Mouse (Mus musculus) heart, embryonic 14.5 days (tissue): ENCODE data around the gene Ascl1. TPM values are rescaled to one million over a fixed set of nuclear protein-coding genes. Genes with fewer than 3 reads are reported as not detected.

Source experiments
- ATAC-seq: fragments of 200-750 bp; cut with Nextera tagmentation; 2 replicates; pipeline ENCODE4 v1.8.0; 2017; ENCODE audit warnings: low read depth, moderate TSS enrichment; ENCODE audit not compliant: insufficient number of reproducible peaks, insufficient read depth, low FRiP score
- H3K27ac ChIP-seq, 2 experiments: fragments of 200-500 bp in 1 of 2; fragments of 300-500 bp in 1 of 2; sonication (generic) in 1 of 2; replicated peaks in 1 of 2; 2 replicates each; pipeline ENCODE4 v1.5.1; 2012 to 2014; ENCODE audit warnings: low read depth in 2 of 2, low read length in 2 of 2, control low read depth in 1 of 2, mild to moderate bottlenecking in 1 of 2, mixed read lengths in 1 of 2; ENCODE audit not compliant: control insufficient read depth in 1 of 2, insufficient read depth in 1 of 2
- H3K27me3 ChIP-seq: fragments of 300-500 bp; sonication (generic); 2 replicates; pipeline ENCODE4 v1.6.1; 2014; ENCODE audit warnings: mild to moderate bottlenecking, low read length, control low read depth; ENCODE audit not compliant: control insufficient read depth, insufficient read depth
- H3K36me3 ChIP-seq: fragments of 300-500 bp; sonication (generic); 2 replicates; pipeline ENCODE4 v1.6.1; 2014; ENCODE audit warnings: mild to moderate bottlenecking, control low read depth, low read length, mixed read lengths; ENCODE audit not compliant: control insufficient read depth, insufficient read depth
- H3K4me1 ChIP-seq, 2 experiments: fragments of 200-500 bp in 1 of 2; fragments of 300-500 bp in 1 of 2; sonication (generic) in 1 of 2; 2 replicates each; pipeline ENCODE4 v1.6.1; 2012 to 2014; ENCODE audit warnings: low read length in 2 of 2, control low read depth in 1 of 2, mixed read lengths in 1 of 2; ENCODE audit not compliant: control insufficient read depth in 2 of 2, insufficient read depth in 2 of 2
- H3K4me2 ChIP-seq: fragments of 300-500 bp; sonication (generic); 2 replicates; pipeline ENCODE4 v1.6.1; 2014; ENCODE audit warnings: mild to moderate bottlenecking, low read length
- H3K4me3 ChIP-seq, 2 experiments: fragments of 200-500 bp in 1 of 2; fragments of 300-500 bp in 1 of 2; sonication (generic) in 1 of 2; 2 replicates each; pipeline ENCODE4 v1.5.1; 2012 to 2014; ENCODE audit warnings: low read length in 2 of 2, mild to moderate bottlenecking in 2 of 2, control low read depth in 1 of 2, low read depth in 1 of 2, moderate library complexity in 1 of 2; ENCODE audit not compliant: control insufficient read depth in 1 of 2, insufficient read depth in 1 of 2
- H3K9ac ChIP-seq: fragments of 300-500 bp; sonication (generic); 2 replicates; pipeline ENCODE4 v1.6.1; 2014; ENCODE audit warnings: mild to moderate bottlenecking, low read length
- H3K9me3 ChIP-seq: fragments of 300-500 bp; sonication (generic); 2 replicates; pipeline ENCODE4 v1.6.1; 2016; ENCODE audit warnings: low read length, control low read depth; ENCODE audit not compliant: control insufficient read depth
- WGBS: fragments of 180-500 bp; shearing (Covaris S2); extraction: QIAGEN DNeasy Blood & Tissue Kit; methylation state at CpG from one replicate; pipeline ENCODE4 v1.1.7; 2014; 5-methylcytosine and 5-hydroxymethylcytosine counted together
- polyA plus RNA-seq: library from polyadenylated mRNA; unstranded; fragments of >200 nt; fragmentation: Nextera tagmentation; extraction: Ambion mirVana; gene quantifications from 2 replicates; pipeline ENCODE4 v1.2.1, GENCODE M21; 2014

Gene Ascl1
- polyA plus RNA-seq, 1 experiment from 2014 or later = 0.36 TPM

DNA sequence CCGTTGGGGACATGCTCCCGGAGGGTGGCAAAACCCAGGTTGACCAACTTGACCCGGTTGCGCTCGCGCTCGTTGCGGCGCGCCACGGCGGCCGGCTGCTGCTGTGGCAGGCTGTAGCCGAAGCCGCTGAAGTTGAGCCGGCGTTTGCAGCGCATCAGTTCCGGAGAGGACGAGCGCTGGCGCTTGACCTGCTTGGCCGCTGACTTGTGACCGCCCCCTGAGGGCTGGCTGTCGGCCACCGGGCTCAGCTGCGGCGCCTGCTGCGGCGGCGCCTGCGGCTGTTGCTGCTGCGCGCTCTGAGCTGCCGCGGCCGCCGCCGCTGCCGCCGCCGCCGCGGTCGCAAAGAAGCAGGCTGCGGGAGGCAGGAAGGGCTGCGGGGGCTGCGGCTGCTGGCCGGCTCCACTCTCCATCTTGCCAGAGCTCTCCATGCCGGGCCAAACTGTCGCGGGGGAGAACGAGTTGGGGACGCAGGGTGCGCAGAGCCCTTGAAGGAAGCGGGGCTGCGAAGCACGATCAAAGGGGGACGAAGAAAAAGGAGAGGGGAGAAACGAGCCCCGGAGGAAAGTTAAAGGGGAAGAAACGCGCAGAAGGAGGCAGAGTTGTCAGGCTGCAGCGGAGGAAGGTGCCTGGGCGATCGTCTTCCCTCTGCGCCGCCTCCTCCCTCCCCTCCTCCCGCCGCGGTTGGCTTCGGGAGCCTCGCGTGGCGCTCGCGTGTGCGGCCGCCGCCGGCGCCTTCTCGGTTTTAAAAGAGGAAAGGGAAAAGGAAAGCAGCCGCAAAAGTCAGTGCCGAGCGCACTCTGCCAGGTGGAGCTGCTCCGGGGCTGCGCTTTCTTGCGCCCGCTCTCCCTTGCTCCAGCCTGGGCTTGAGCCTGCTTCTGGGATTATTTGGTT, 554 bp downstream of the Ascl1 start:
- H3K36me3 ChIP-seq = no peaks in the 10 kb centered on the region
- ATAC-seq = peak; percentile 66; the same call in 1 of the 2 replicates
- H3K27me3 ChIP-seq = peaks cover 94% of the 10 kb centered on the region
- no peak overlapping the region for H3K27ac ChIP-seq
- H3K4me1 ChIP-seq = peaks cover 0 to 13% of the 10 kb centered on the region in 2 experiments; a peak in 2 of 4 replicates
- H3K4me2 ChIP-seq = peak overlapping the region; percentile 99
- H3K4me3 ChIP-seq = peak overlapping the region; percentile 59 to 61
- under 1% methylated on average over 72 of the region's 90 CpGs for WGBS
- peak overlapping the region; percentile 50 for H3K9ac ChIP-seq
- no peaks in the 10 kb centered on the region; the same call in 1 of the 2 replicates for H3K9me3 ChIP-seq

DNA sequence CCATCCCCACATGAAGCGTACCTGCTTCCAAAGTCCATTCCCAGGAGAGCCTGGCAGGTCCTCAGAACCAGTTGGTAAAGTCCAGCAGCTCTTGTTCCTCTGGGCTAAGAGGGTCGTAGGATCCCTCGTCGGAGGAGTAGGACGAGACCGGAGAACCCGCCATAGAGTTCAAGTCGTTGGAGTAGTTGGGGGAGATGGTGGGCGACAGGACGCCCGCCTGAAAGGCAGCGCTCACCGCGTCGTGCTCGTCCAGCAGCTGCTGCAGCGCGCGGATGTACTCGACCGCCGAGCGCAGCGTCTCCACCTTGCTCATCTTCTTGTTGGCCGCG, 1.2 kb downstream of the Ascl1 start:
- H3K4me2 ChIP-seq = peak overlapping the region; percentile 99
- H3K27ac ChIP-seq = no peak overlapping the region
- no peaks in the 10 kb centered on the region for H3K36me3 ChIP-seq
- ATAC-seq = no peak
- peaks cover 96% of the 10 kb centered on the region for H3K27me3 ChIP-seq
- H3K9me3 ChIP-seq = no peaks in the 10 kb centered on the region; the same call in 1 of the 2 replicates
- H3K4me3 ChIP-seq = peak overlapping the region; percentile 59 to 61
- H3K9ac ChIP-seq = no peak overlapping the region; the same call in 1 of the 2 replicates
- peaks cover 0 to 13% of the 10 kb centered on the region in 2 experiments; a peak in 2 of 4 replicates for H3K4me1 ChIP-seq
- under 1% methylated on average over 26 of the region's 26 CpGs for WGBS

DNA sequence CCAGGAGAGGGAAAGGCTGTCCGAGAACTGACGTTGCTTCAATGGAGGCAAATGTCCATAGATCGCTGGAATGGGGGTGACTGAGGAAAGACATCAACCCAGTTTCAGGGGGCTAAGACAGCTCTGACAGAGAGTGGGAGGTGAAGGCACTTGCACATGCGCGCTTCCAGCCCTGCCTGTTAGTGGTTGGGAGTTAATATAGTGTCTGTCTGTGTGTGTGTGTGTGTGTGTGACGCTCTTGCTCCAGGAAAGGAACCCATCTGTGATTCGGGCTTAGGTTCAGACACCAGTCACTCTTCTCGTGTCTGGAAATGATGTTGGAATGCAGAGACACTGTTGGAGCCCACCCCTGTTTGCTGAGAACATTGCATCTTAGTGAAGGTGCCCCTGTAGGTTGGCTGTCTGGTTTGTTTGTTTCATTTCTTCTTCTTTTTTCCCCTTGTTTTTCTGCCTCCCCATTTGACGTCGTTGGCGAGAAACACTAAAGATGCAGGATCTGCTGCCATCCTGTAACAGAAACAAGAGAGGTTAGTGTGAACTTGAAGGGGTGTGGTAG, 1.9 kb downstream of the Ascl1 start:
- Histone ChIP-seq H3K27me3 (peaks cover 96% of the 10 kb centered on the region), H3K36me3 (no peaks in the 10 kb centered on the region), H3K27ac (no peak overlapping the region), H3K9me3 (no peaks in the 10 kb centered on the region; the same call in 1 of the 2 replicates), H3K4me3 (no peak overlapping the region), H3K9ac (no peak overlapping the region), H3K4me2 (no peak overlapping the region), H3K4me1 (peaks cover 0 to 13% of the 10 kb centered on the region in 2 experiments; a peak in 2 of 4 replicates)
- ATAC-seq = no peak
- 8% methylated on average over 11 of the region's 11 CpGs for WGBS

DNA sequence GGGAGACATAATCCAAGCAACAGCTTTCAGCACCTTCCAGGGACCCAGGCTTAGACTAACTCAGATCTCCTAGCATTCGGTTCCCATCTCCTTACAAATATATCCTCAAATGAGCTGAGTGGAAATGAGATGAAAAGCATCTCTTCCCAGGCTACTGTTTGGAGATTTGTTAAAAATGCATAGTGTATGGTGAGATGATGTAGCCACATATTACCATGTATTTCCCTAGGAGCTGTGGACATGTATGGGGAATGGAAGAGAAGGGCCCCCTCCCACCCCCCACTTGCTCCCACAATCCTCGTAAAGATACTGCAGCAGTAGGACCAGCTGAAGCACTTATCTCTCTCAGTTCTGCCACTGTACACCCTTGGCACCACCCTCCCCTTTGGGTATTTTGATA, 3.1 kb downstream of the Ascl1 start:
- H3K9me3 ChIP-seq = no peaks in the 10 kb centered on the region
- WGBS = 13% methylated on average over 2 of the region's 2 CpGs
- no peak overlapping the region for H3K27ac ChIP-seq

DNA sequence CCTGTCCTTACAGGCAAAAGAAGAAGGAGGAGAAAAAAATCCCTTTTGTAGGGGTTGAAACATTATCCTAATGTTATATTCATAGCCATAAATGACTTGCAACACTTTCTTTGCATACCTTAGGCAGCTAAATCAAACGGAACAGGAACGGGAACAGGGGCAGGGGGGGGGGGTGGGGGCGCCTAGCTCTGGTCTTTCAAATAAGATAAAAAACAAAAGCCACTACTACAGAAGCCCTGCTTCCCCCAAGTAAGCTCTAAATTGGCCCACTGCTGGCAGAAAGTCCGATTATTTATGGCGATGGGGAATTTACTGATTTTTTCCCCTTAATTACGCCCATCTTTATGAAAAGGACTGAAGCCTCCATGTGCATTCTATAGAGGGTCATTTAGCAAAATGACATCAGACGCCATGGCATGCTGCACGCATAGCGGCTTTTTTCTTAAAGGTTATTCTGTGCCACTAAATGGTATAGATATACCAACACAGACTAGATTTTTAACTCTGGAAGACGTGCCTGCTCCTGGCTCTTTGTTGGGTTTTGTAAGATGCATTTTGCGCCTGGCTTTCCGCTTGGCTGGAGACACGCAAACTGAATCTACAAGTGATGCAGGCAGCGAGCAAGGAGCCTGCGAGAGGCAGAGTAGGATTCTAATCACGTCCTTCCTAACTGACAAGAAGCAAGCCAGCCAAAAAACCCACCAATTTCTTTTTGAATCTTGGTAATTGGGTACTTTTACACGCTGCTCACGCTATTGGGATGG, 4.0 kb downstream of the Ascl1 start:
- Histone ChIP-seq H3K9ac (no peak overlapping the region), H3K27ac (no peak overlapping the region), H3K4me3 (no peak overlapping the region), H3K4me2 (no peak overlapping the region), H3K36me3 (no peaks in the 10 kb centered on the region), H3K4me1 (peaks cover 5 to 19% of the 10 kb centered on the region in 2 experiments), H3K27me3 (peaks cover 98% of the 10 kb centered on the region), H3K9me3 (no peaks in the 10 kb centered on the region)
- no peak for ATAC-seq
- WGBS = 8% methylated on average over 18 of the region's 18 CpGs

More for the DNA sequence above, 3.1 kb downstream of the Ascl1 start:
- ATAC-seq = no peak
- H3K36me3 ChIP-seq = no peaks in the 10 kb centered on the region
- H3K9ac ChIP-seq = no peak overlapping the region
- H3K4me2 ChIP-seq = no peak overlapping the region
- H3K4me1 ChIP-seq = peaks cover 5 to 22% of the 10 kb centered on the region in 2 experiments
- peaks cover 98% of the 10 kb centered on the region for H3K27me3 ChIP-seq
- no peak overlapping the region for H3K4me3 ChIP-seq

DNA sequence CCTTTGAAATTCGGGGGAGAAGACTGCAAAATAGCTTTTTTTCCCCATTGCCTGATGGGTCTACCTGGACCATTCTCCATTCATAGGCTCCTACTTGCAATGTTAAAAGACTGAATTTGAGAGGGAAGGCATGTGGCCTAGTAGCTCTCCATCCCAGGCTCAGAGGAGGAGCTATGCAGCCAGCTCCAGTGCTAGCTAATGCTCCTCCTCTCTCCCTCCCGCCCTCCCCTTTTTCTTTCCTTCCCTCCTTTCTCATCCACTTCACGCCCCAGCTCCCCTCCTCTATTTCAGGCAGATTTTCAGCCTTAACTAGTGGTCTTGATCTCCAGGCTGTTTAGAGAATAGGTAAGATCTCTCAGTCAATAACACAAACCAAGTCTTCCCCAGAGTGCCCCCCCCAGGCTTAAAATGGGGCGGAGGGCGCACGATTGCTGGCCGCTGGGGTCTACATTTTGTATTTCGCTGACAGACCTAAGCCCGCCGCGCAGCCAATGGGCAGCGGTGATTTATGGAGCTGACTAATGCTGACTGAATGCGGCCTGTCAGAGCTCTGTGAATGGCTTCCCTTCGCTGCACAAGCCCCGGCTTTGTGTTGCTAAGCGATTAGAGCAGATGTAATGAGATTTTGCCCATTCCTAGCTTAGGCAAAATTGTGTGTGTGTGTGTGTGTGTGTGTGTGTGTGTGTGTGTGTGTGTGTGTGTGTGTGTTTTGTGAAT, 4.9 kb downstream of the Ascl1 start:
- Histone ChIP-seq H3K9ac (no peak overlapping the region), H3K4me2 (peak overlapping the region; percentile 37), H3K4me3 (no peak overlapping the region), H3K9me3 (no peaks in the 10 kb centered on the region), H3K27me3 (peaks cover 93% of the 10 kb centered on the region), H3K36me3 (no peaks in the 10 kb centered on the region), H3K4me1 (peaks cover 5 to 12% of the 10 kb centered on the region in 2 experiments; a peak in 3 of 4 replicates), H3K27ac (no peak overlapping the region)
- ATAC-seq = no peak
- WGBS = under 1% methylated on average over 16 of the region's 16 CpGs
